Mouse (Mus musculus) lung, adult 2 months (tissue): Measurements from ENCODE around the gene Tarbp2. TPM values are rescaled to one million over a fixed set of nuclear protein-coding genes. Genes with fewer than 3 reads are reported as not detected.

Source experiments
- DNase-seq: peaks from one replicate; pipeline ENCODE4 v3.0.0; 2022
- H3K4me1 ChIP-seq: fragments of 200-500 bp; 2 replicates; pipeline ENCODE4 v1.6.1; 2011; ENCODE audit warnings: low read length; ENCODE audit not compliant: control insufficient read depth, insufficient read depth
- H3K4me3 ChIP-seq: fragments of 200-500 bp; replicated peaks from 2 replicates; pipeline ENCODE3; 2011; ENCODE audit warnings: low read depth, mild to moderate bottlenecking, control low read depth, low read length; ENCODE audit errors: extremely low read depth
- CTCF ChIP-seq: fragments of 200-500 bp; IDR thresholded peaks from 2 replicates; pipeline ENCODE4 v1.5.1; 2011; ENCODE audit warnings: mild to moderate bottlenecking, low read length, control low read depth; ENCODE audit not compliant: insufficient read depth
- POLR2A ChIP-seq: fragments of 200-500 bp; IDR thresholded peaks from 2 replicates; pipeline ENCODE4 v1.6.1; 2011; ENCODE audit warnings: low read depth, mild to moderate bottlenecking, control low read depth, low read length, borderline replicate concordance; ENCODE audit errors: extremely low read depth
- WGBS: fragments of 180-500 bp; shearing (Covaris S2); methylation state at CpG from one replicate; pipeline ENCODE4 v1.1.7; 2018; 5-methylcytosine and 5-hydroxymethylcytosine counted together
- polyA plus RNA-seq: library from polyadenylated mRNA; depleted of rRNA; stranded (reverse); fragments of >200 nt; gene quantifications from 2 replicates; pipeline ENCODE4 v1.2.3, GENCODE M21; 2012

Gene Tarbp2
- polyA plus RNA-seq, 1 experiment: 61.1 TPM

- 53% methylated on average over 4 of the region's 4 CpGs for WGBS
- Histone ChIP-seq H3K4me3 (no peak overlapping the region), H3K4me1 (peaks cover 8% of the 10 kb centered on the region)
- no peak for DNase-seq
- TF ChIP-seq CTCF: no peak
- no peak for TF ChIP-seq POLR2A
Measured at GRCm38 (mm10) chr15:102520416-102520815, 2.4 kb downstream of the Tarbp2 start.

GRCm38 (mm10) chr15:102521480-102521879 is 3.5 kb downstream of the Tarbp2 start:
- WGBS: 79% methylated on average over 4 of the region's 4 CpGs
- peaks cover 4% of the 10 kb centered on the region for H3K4me1 ChIP-seq
- no peak overlapping the region for H3K4me3 ChIP-seq
- DNase-seq: no peak
- TF ChIP-seq POLR2A: no peak

GRCm38 (mm10) chr15:102524892-102525485 is 7.0 kb downstream of the Tarbp2 start, which contains the start of gene Npff:
Npff (minus strand) TSS chr15:102524942.
- TF ChIP-seq CTCF: peak; percentile 92
- TF ChIP-seq POLR2A: no peak
- H3K4me3 ChIP-seq: no peak within 1 kb of the TSS
- H3K4me1 ChIP-seq: no peaks in the 10 kb centered on the region
- DNase-seq: peak; percentile 72
- 8% methylated on average over 3 of the region's 3 CpGs for WGBS

- no peak for DNase-seq
- Histone ChIP-seq H3K4me1 (no peaks in the 10 kb centered on the region), H3K4me3 (no peak overlapping the region)
- TF ChIP-seq CTCF (no peak), POLR2A (no peak)
- 72% methylated on average over 6 of the region's 6 CpGs for WGBS
Measured at GRCm38 (mm10) chr15:102526111-102527002, 8.4 kb downstream of the Tarbp2 start.

GRCm38 (mm10) chr15:102527936-102528335 is 9.9 kb downstream of the Tarbp2 start:
- no peak for TF ChIP-seq POLR2A
- peak; percentile 55; the same call in 1 of the 2 replicates for TF ChIP-seq CTCF
- no peaks in the 10 kb centered on the region for H3K4me1 ChIP-seq
- no peak overlapping the region for H3K4me3 ChIP-seq
- no peak for DNase-seq
- WGBS: 79% methylated on average over 3 of the region's 3 CpGs

- no peaks in the 10 kb centered on the region for H3K4me1 ChIP-seq
- TF ChIP-seq POLR2A (no peak), CTCF (no peak)
- WGBS: 100% methylated on average over 1 of the region's 1 CpGs
- DNase-seq: no peak
- H3K4me3 ChIP-seq: no peak overlapping the region
Measured at GRCm38 (mm10) chr15:102528396-102528795, 10.4 kb downstream of the Tarbp2 start.

- TF ChIP-seq POLR2A (no peak), CTCF (no peak)
- Histone ChIP-seq H3K4me3 (no peak overlapping the region), H3K4me1 (no peaks in the 10 kb centered on the region)
- WGBS: 61% methylated on average over 4 of the region's 4 CpGs
- DNase-seq: no peak
Measured at GRCm38 (mm10) chr15:102530566-102530965, 12.6 kb downstream of the Tarbp2 start.

- TF ChIP-seq CTCF: no peak
- 89% methylated on average over 4 of the region's 4 CpGs for WGBS
- Histone ChIP-seq H3K4me1 (no peaks in the 10 kb centered on the region), H3K4me3 (no peak overlapping the region)
- DNase-seq: no peak
Measured at GRCm38 (mm10) chr15:102531586-102531985, 13.6 kb downstream of the Tarbp2 start.

GRCm38 (mm10) chr15:102532106-102532900 is 14.3 kb downstream of the Tarbp2 start:
- H3K4me3 ChIP-seq: no peak overlapping the region
- TF ChIP-seq CTCF: no peak
- TF ChIP-seq POLR2A: no peak
- no peak for DNase-seq
- no peaks in the 10 kb centered on the region for H3K4me1 ChIP-seq
- 82% methylated on average over 3 of the region's 3 CpGs for WGBS

- Histone ChIP-seq H3K4me3 (no peak overlapping the region), H3K4me1 (no peaks in the 10 kb centered on the region)
- DNase-seq: no peak
- WGBS: 86% methylated on average over 7 of the region's 7 CpGs
- no peak for TF ChIP-seq CTCF
- TF ChIP-seq POLR2A: no peak
Measured at GRCm38 (mm10) chr15:102533926-102534325, 15.9 kb downstream of the Tarbp2 start.
